Mouse (Mus musculus) heart, embryonic 14.5 days (tissue): Measurements from ENCODE around the gene Adra1d. TPM values are rescaled to one million over a fixed set of nuclear protein-coding genes. Genes with fewer than 3 reads are reported as not detected.

ENCODE experiments used
- ATAC-seq: fragments of 200-750 bp; cut with Nextera tagmentation; 2 replicates; pipeline ENCODE4 v1.8.0; 2017; ENCODE audit warnings: low read depth, moderate TSS enrichment; ENCODE audit not compliant: insufficient number of reproducible peaks, insufficient read depth, low FRiP score
- H3K27ac ChIP-seq, 2 experiments: fragments of 200-500 bp in 1 of 2; fragments of 300-500 bp in 1 of 2; sonication (generic) in 1 of 2; replicated peaks in 1 of 2; 2 replicates each; pipeline ENCODE4 v1.5.1; 2012 to 2014; ENCODE audit warnings: low read depth in 2 of 2, low read length in 2 of 2, control low read depth in 1 of 2, mild to moderate bottlenecking in 1 of 2, mixed read lengths in 1 of 2; ENCODE audit not compliant: control insufficient read depth in 1 of 2, insufficient read depth in 1 of 2
- H3K27me3 ChIP-seq: fragments of 300-500 bp; sonication (generic); 2 replicates; pipeline ENCODE4 v1.6.1; 2014; ENCODE audit warnings: mild to moderate bottlenecking, low read length, control low read depth; ENCODE audit not compliant: control insufficient read depth, insufficient read depth
- H3K36me3 ChIP-seq: fragments of 300-500 bp; sonication (generic); 2 replicates; pipeline ENCODE4 v1.6.1; 2014; ENCODE audit warnings: mild to moderate bottlenecking, control low read depth, low read length, mixed read lengths; ENCODE audit not compliant: control insufficient read depth, insufficient read depth
- H3K4me1 ChIP-seq, 2 experiments: fragments of 200-500 bp in 1 of 2; fragments of 300-500 bp in 1 of 2; sonication (generic) in 1 of 2; 2 replicates each; pipeline ENCODE4 v1.6.1; 2012 to 2014; ENCODE audit warnings: low read length in 2 of 2, control low read depth in 1 of 2, mixed read lengths in 1 of 2; ENCODE audit not compliant: control insufficient read depth in 2 of 2, insufficient read depth in 2 of 2
- H3K4me2 ChIP-seq: fragments of 300-500 bp; sonication (generic); 2 replicates; pipeline ENCODE4 v1.6.1; 2014; ENCODE audit warnings: mild to moderate bottlenecking, low read length
- H3K4me3 ChIP-seq, 2 experiments: fragments of 200-500 bp in 1 of 2; fragments of 300-500 bp in 1 of 2; sonication (generic) in 1 of 2; 2 replicates each; pipeline ENCODE4 v1.5.1; 2012 to 2014; ENCODE audit warnings: low read length in 2 of 2, mild to moderate bottlenecking in 2 of 2, control low read depth in 1 of 2, low read depth in 1 of 2, moderate library complexity in 1 of 2; ENCODE audit not compliant: control insufficient read depth in 1 of 2, insufficient read depth in 1 of 2
- H3K9ac ChIP-seq: fragments of 300-500 bp; sonication (generic); 2 replicates; pipeline ENCODE4 v1.6.1; 2014; ENCODE audit warnings: mild to moderate bottlenecking, low read length
- H3K9me3 ChIP-seq: fragments of 300-500 bp; sonication (generic); 2 replicates; pipeline ENCODE4 v1.6.1; 2016; ENCODE audit warnings: low read length, control low read depth; ENCODE audit not compliant: control insufficient read depth
- WGBS: fragments of 180-500 bp; shearing (Covaris S2); extraction: QIAGEN DNeasy Blood & Tissue Kit; methylation state at CpG from one replicate; pipeline ENCODE4 v1.1.7; 2014; 5-methylcytosine and 5-hydroxymethylcytosine counted together
- polyA plus RNA-seq: library from polyadenylated mRNA; unstranded; fragments of >200 nt; fragmentation: Nextera tagmentation; extraction: Ambion mirVana; gene quantifications from 2 replicates; pipeline ENCODE4 v1.2.1, GENCODE M21; 2014

The Adra1d gene
- polyA plus RNA-seq, 1 experiment from 2014 or later = 1.1 TPM

- peaks cover 8 to 11% of the 10 kb centered on the region in 2 experiments; a peak in 3 of 4 replicates for H3K4me1 ChIP-seq
- H3K27me3 ChIP-seq = peaks cover 69% of the 10 kb centered on the region
- H3K36me3 ChIP-seq = no peaks in the 10 kb centered on the region
- no peak overlapping the region for H3K27ac ChIP-seq
- no peaks in the 10 kb centered on the region for H3K9me3 ChIP-seq
- no peak for ATAC-seq
- WGBS = 65% methylated on average over 2 of the region's 2 CpGs
- H3K4me3 ChIP-seq = peak overlapping the region in 1 of 2 experiments; percentile 60; a peak in 2 of 4 replicates
- peak overlapping the region; percentile 88 for H3K4me2 ChIP-seq
- H3K9ac ChIP-seq = no peak overlapping the region
Measured at GRCm38 (mm10) chr2:131560205-131560919, 1.7 kb downstream of the Adra1d start.

- Histone ChIP-seq H3K36me3 (no peaks in the 10 kb centered on the region), H3K4me3 (no peak overlapping the region), H3K27me3 (peaks cover 61% of the 10 kb centered on the region), H3K4me1 (peaks cover 4 to 7% of the 10 kb centered on the region in 2 experiments; a peak in 3 of 4 replicates), H3K4me2 (no peak overlapping the region), H3K9me3 (no peaks in the 10 kb centered on the region), H3K9ac (no peak overlapping the region), H3K27ac (no peak overlapping the region)
- ATAC-seq = no peak
- WGBS = 74% methylated on average over 2 of the region's 2 CpGs
Measured at GRCm38 (mm10) chr2:131557896-131558295, 4.2 kb downstream of the Adra1d start.

- Histone ChIP-seq H3K4me3 (no peak overlapping the region), H3K36me3 (no peaks in the 10 kb centered on the region), H3K9me3 (no peaks in the 10 kb centered on the region), H3K4me2 (no peak overlapping the region), H3K9ac (no peak overlapping the region), H3K27me3 (peaks cover 54% of the 10 kb centered on the region), H3K4me1 (no peaks in the 10 kb centered on the region), H3K27ac (no peak overlapping the region)
- ATAC-seq = no peak
- 30% methylated on average over 9 of the region's 9 CpGs for WGBS
Measured at GRCm38 (mm10) chr2:131552736-131553400, 9.2 kb downstream of the Adra1d start.

DNA sequence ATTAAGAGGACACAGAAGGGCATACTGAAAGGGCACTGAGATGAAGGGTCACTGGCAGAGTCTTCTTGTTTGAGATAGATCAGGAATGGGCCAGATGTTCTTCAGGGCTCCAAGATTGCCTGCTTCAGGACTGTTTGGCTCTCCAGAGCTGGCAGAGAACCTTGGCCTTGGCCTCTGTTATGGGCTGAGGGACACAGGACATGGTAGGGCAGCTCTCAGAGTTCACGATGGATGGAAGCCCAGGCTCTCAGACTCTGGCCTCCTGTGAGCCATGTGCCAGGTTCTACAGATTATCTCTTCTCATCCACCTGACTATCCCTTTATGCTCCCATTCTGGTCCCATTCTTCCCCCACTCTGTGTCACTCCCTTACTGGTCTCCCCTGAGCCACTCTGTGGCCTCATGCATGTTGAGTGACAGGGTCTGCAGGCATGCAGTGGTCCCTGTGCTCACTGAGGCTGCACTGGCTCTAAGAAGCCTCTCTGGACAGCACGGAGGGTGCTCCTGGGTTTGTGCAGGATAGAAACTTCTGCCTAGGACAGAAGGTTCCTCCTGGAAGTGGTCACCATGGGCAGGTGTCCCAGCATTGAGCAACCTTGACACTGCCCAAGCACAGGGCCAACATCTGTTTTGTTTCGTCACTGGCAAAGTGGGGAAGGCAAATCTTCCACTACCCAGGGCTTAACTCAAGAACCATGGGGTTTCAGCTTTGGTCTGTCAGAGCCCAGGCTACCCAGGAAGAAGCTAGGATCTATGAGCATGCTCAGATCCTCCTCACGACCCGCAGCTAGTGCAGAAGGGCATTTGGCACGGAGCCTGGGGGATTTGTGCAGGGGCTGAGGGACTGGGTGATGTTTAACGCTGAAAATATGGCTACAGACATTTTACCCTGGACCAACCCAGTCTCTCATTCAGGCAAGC is 10.1 kb downstream of the Adra1d start:
- Histone ChIP-seq H3K27ac (no peak overlapping the region), H3K36me3 (no peaks in the 10 kb centered on the region), H3K9ac (no peak overlapping the region), H3K27me3 (peaks cover 54% of the 10 kb centered on the region), H3K4me2 (no peak overlapping the region), H3K4me1 (0 out of 4 replicates have a peak, but pooled peaks cover 0 to 6% of the 10 kb centered on the region in 2 experiments), H3K9me3 (no peaks in the 10 kb centered on the region), H3K4me3 (no peak overlapping the region)
- no peak for ATAC-seq
- WGBS = 57% methylated on average over 7 of the region's 7 CpGs

GRCm38 (mm10) chr2:131550906-131551305 is 11.2 kb downstream of the Adra1d start:
- Histone ChIP-seq H3K36me3 (no peaks in the 10 kb centered on the region), H3K27me3 (peaks cover 59% of the 10 kb centered on the region), H3K4me1 (peaks cover 4 to 14% of the 10 kb centered on the region in 2 experiments; a peak in 3 of 4 replicates), H3K9me3 (no peaks in the 10 kb centered on the region), H3K27ac (no peak overlapping the region), H3K9ac (no peak overlapping the region), H3K4me3 (no peak overlapping the region), H3K4me2 (no peak overlapping the region)
- no peak for ATAC-seq
- 58% methylated on average over 2 of the region's 2 CpGs for WGBS

DNA sequence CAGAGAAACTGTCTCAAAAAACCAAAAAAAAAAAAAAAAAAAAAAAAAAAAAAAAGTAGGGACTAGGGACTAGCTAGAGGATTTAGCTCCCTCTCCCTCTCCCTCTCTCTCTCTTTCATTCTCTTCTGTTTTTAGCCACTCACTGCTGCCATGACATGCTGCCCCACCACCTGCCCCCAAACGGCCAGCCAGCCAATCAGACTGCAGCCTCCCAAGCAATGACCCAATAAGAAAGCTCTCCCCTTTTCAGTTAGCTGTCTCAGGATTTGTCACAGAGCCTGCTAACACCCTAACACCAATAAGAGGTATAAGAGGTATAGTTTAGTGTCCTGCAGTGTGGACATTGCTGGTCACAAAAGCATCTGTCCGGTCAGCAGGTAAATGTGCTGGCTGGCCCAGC is 11.6 kb downstream of the Adra1d start:
- H3K4me3 ChIP-seq = no peak overlapping the region
- no peaks in the 10 kb centered on the region for H3K36me3 ChIP-seq
- no peak for ATAC-seq
- peaks cover 59% of the 10 kb centered on the region for H3K27me3 ChIP-seq
- H3K4me1 ChIP-seq = peaks cover 4 to 15% of the 10 kb centered on the region in 2 experiments; a peak in 3 of 4 replicates
- H3K9me3 ChIP-seq = no peaks in the 10 kb centered on the region
- no peak overlapping the region for H3K9ac ChIP-seq
- H3K4me2 ChIP-seq = no peak overlapping the region
- WGBS = 65% methylated on average over 2 of the region's 2 CpGs
- H3K27ac ChIP-seq = no peak overlapping the region

- Histone ChIP-seq H3K9ac (no peak overlapping the region), H3K27ac (no peak overlapping the region), H3K4me3 (no peak overlapping the region), H3K4me2 (no peak overlapping the region), H3K36me3 (no peaks in the 10 kb centered on the region), H3K9me3 (no peaks in the 10 kb centered on the region), H3K4me1 (peaks cover 4 to 15% of the 10 kb centered on the region in 2 experiments; a peak in 3 of 4 replicates), H3K27me3 (peaks cover 59% of the 10 kb centered on the region)
- ATAC-seq = no peak
- 81% methylated on average over 5 of the region's 5 CpGs for WGBS
Measured at GRCm38 (mm10) chr2:131549090-131549489, 13.0 kb downstream of the Adra1d start.
